Mouse (Mus musculus): Measurements from ENCODE around the gene Daw1.

The Daw1 gene

GRCm38 (mm10) chr1:83159603-83160002, at the start of gene Daw1:
TSS of gene Daw1 (plus strand) at chr1:83159752.
- peak; percentile 86 for DNase-seq

GRCm38 (mm10) chr1:83110992-83111391, 48.6 kb upstream of the Daw1 start:
- no peak for DNase-seq

GRCm38 (mm10) chr1:83111726-83112125, 47.8 kb upstream of the Daw1 start:
- no peak for DNase-seq

GRCm38 (mm10) chr1:83116447-83117137, 43.0 kb upstream of the Daw1 start, which contains the start of gene Ccl20:
TSS of gene Ccl20 (plus strand) at chr1:83116766.
- DNase-seq = no peak

GRCm38 (mm10) chr1:83117217-83117616, 42.3 kb upstream of the Daw1 start:
- no peak for DNase-seq

GRCm38 (mm10) chr1:83117661-83118060, 41.9 kb upstream of the Daw1 start:
- DNase-seq = no peak

GRCm38 (mm10) chr1:83119903-83120302, 39.6 kb upstream of the Daw1 start:
- DNase-seq = no peak

- DNase-seq = no peak
Observed at GRCm38 (mm10) chr1:83120312-83120711, 39.2 kb upstream of the Daw1 start.

- DNase-seq = no peak
Observed at GRCm38 (mm10) chr1:83123201-83123600, 36.4 kb upstream of the Daw1 start.

- no peak for DNase-seq
Observed at GRCm38 (mm10) chr1:83135829-83136228, 23.7 kb upstream of the Daw1 start.

GRCm38 (mm10) chr1:83137847-83138246, 21.7 kb upstream of the Daw1 start:
- no peak for DNase-seq

- DNase-seq = no peak
Observed at GRCm38 (mm10) chr1:83138721-83139120, 20.8 kb upstream of the Daw1 start.

GRCm38 (mm10) chr1:83141510-83141909, 18.0 kb upstream of the Daw1 start:
- DNase-seq = no peak

GRCm38 (mm10) chr1:83142055-83142454, 17.5 kb upstream of the Daw1 start:
- DNase-seq = no peak

- no peak for DNase-seq
Observed at GRCm38 (mm10) chr1:83146547-83146946, 13.0 kb upstream of the Daw1 start.

GRCm38 (mm10) chr1:83150227-83150626, 9.3 kb upstream of the Daw1 start:
- DNase-seq = no peak

GRCm38 (mm10) chr1:83152961-83153360, 6.6 kb upstream of the Daw1 start:
- DNase-seq = no peak

- DNase-seq = peak; percentile 26
Observed at GRCm38 (mm10) chr1:83156876-83157275, 2.7 kb upstream of the Daw1 start.

GRCm38 (mm10) chr1:83161658-83162057, 2.1 kb downstream of the Daw1 start:
- DNase-seq = peak; percentile 49

- no peak for DNase-seq
Observed at GRCm38 (mm10) chr1:83164027-83164426, 4.5 kb downstream of the Daw1 start.

- DNase-seq = no peak
Observed at GRCm38 (mm10) chr1:83169158-83169557, 9.6 kb downstream of the Daw1 start.

- DNase-seq = no peak
Observed at GRCm38 (mm10) chr1:83175985-83176384, 16.4 kb downstream of the Daw1 start.

GRCm38 (mm10) chr1:83179531-83179930, 20.0 kb downstream of the Daw1 start:
- no peak for DNase-seq

GRCm38 (mm10) chr1:83181418-83181817, 21.9 kb downstream of the Daw1 start:
- DNase-seq = no peak

GRCm38 (mm10) chr1:83187154-83187553, 27.6 kb downstream of the Daw1 start:
- DNase-seq = peak; percentile 81
